In the genomic region with DNA sequence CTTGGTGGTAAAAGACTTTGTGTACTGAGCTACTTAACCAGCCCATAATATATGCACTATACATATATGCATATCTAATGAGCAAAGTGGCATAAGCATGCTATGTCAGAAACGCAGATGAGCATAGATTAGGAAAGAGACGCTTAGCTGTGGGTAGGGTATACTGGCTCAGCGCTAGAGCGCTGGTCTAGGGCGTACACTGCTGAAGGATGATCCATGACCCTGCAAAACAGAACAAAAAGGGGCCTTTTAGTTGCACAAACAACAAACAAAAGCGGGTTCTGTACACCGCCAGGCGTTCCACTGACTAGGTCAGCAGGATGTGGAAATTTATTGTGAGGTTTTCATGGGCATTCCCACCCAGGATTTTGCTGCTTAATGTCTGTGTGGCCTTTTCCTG, we compare ENCODE assay signal across 8 mouse cellular contexts. TPM values are rescaled to one million over a fixed set of nuclear protein-coding genes. Genes with fewer than 3 reads are reported as not detected.
DNase-seq lines count a peak whose midpoint lies in the region; ATAC-seq and TF ChIP-seq lines count a peak whose summit lies in the region.

No protein-coding gene starts in this region.

- ATAC-seq in hindbrain, embryonic 14.5 days (ENCODE audit: low FRiP score): no peak

- WGBS in kidney, adult 2 months: 56% methylated on average over 8 of the region's 8 CpGs
- WGBS in hindbrain, embryonic 14.5 days: 31% methylated on average over 8 of the region's 8 CpGs

- no peak overlapping the region for H3K4me3 ChIP-seq in kidney, adult 2 months (ENCODE audit: insufficient read depth, low read depth, low read length)
- no peak overlapping the region for H3K4me3 ChIP-seq in hindbrain, embryonic 14.5 days (replicated peaks; ENCODE audit: low read length)

- TF ChIP-seq POLR2A in kidney, adult 2 months (IDR thresholded peaks at IDR 0.05; ENCODE audit: low read depth, low read length): no peak

- no peaks in the 10 kb centered on the region for H3K27me3 ChIP-seq in kidney, adult 2 months (replicated peaks; ENCODE audit: control insufficient read depth, insufficient read depth, low read length)
- no peaks in the 10 kb centered on the region for H3K27me3 ChIP-seq in hindbrain, embryonic 14.5 days (ENCODE audit: control insufficient read depth, insufficient read depth, low read length)

- H3K27ac ChIP-seq in kidney, adult 2 months (ENCODE audit: insufficient read depth, low read depth, low read length): peak overlapping the region; percentile 68
- H3K27ac ChIP-seq in hindbrain, embryonic 14.5 days: peak overlapping the region; percentile 9; the same call in 1 of the 2 replicates

- no peak for DNase-seq in kidney, adult 2 months
- DNase-seq in kidney, postnatal 4 days: no peak
- peak; percentile 18 for DNase-seq in urinary bladder, adult 2 months (ENCODE audit: low spot score)
- DNase-seq in urinary bladder, postnatal 36 days (ENCODE audit: low spot score in 2 of 2): no peak
- DNase-seq in hindbrain, embryonic 14.5 days (ENCODE audit: low spot score): no peak
- DNase-seq in cerebellum, adult 9-11 months: no peak
- DNase-seq in cerebellum, postnatal 14 days: no peak
- no peak for DNase-seq in urinary bladder, adult 18-20 months (ENCODE audit: low spot score in 2 of 2)

- H3K4me2 ChIP-seq in hindbrain, embryonic 14.5 days (replicated peaks): no peak overlapping the region

- H3K4me1 ChIP-seq in kidney, adult 2 months (ENCODE audit: control insufficient read depth, insufficient read depth, low read length): peaks cover 20% of the 10 kb centered on the region
- peaks cover 30% of the 10 kb centered on the region for H3K4me1 ChIP-seq in hindbrain, embryonic 14.5 days (replicated peaks; ENCODE audit: control insufficient read depth, insufficient read depth, low read length)

- no peaks in the 10 kb centered on the region for H3K9me3 ChIP-seq in hindbrain, embryonic 14.5 days (ENCODE audit: control insufficient read depth, low read length)

- no peak for TF ChIP-seq CTCF in kidney, adult 2 months (conservative IDR thresholded peaks at IDR 0.05; ENCODE audit: insufficient read depth, insufficient read length, low read depth, low read length)

- H3K9ac ChIP-seq in hindbrain, embryonic 14.5 days: 0 out of 2 replicates have a peak overlapping the region, but pooled peaks have one; percentile 32

- H3K36me3 ChIP-seq in kidney, adult 2 months (ENCODE audit: control insufficient read depth, insufficient read depth, low read length): no peaks in the 10 kb centered on the region
- no peaks in the 10 kb centered on the region for H3K36me3 ChIP-seq in hindbrain, embryonic 14.5 days (replicated peaks; ENCODE audit: control insufficient read depth, insufficient read depth)

RNA-seq across cellular contexts. Expression of gene Irf2bp2, which starts 8.9 kb away (rescaled TPM):
- polyA plus RNA-seq in kidney, adult 2 months (2012; rRNA removed): 40.6 and 46.6 TPM in 2 replicates
- polyA plus RNA-seq in urinary bladder, adult 2 months (2012; rRNA removed): 33.4 and 35.5 TPM in 2 replicates
- polyA plus RNA-seq in hindbrain, embryonic 14.5 days (2014; fragmentation: Nextera tagmentation; extraction: Ambion mirVana): 7.2 and 7.4 TPM in 2 replicates
